Mouse (Mus musculus) kidney, postnatal 25 days (tissue): Measurements from ENCODE around the gene 1700016H13Rik.
A peak's percentile ranks its signal among the peaks of the same experiment; 100 is the strongest.

Experiments used
- DNase-seq, 2 experiments: peaks; one replicate each; pipeline ENCODE4 v3.0.0; 2021; ENCODE audit warnings: mixed read lengths in 2 of 2

1700016H13Rik gene

DNA sequence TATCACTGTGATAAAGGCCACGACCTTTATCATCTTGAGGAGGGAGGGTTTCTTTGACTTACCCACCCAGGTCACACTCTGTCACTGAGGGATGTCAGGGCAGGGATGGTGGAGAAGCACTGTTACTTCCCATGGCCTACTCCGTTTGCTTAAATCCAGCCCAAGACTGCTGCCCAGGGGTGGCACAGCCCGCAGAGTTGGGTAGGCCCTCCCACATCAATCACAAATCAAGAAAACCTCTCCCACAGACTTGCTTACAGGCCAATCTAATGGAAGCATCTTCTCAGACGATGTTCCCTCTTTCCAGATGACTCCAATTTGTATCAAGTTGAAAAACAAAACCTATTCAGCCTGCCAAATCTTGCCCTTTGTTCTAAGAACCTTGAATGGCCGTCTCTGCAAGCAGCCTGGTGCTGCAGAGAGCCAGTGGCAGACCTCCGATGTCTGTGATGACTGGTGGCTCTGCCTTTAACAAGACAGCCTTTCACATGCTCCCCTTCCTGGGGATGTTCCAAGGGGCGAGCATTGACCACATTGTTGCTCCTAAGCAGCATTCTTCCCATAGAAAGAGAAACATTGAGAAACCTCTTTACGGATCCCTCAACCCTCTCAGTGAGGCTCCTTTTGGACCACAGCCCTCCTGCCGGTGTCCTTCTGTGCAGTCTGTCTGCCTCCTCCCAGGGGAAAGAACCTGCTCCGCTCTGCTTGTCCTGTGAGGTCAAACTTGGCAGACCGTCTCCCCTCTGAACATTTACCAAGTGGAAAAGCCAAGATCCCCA, 52.5 kb downstream of the 1700016H13Rik start:
- no peak for DNase-seq

DNA sequence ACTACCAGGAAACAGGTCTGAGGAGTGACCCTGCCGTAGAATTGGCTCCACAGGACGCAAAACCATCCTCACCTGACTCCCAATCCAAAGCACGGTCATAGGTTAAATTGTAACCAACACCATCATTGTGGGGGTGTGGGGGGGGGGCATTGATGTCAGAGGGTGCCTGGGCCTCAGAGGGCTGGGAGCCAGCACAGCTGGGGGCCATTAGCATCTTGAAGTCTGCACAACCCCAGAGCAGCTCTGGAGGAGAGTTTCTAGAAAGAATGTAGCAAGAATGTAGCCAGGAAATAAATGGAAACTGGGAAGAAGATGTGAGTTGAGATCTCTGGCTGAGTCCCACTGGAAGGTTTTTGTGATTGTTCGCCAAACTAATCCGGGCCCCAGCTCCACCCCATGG, 56.9 kb downstream of the 1700016H13Rik start:
- DNase-seq, result peak; percentile 36 to 72

DNA sequence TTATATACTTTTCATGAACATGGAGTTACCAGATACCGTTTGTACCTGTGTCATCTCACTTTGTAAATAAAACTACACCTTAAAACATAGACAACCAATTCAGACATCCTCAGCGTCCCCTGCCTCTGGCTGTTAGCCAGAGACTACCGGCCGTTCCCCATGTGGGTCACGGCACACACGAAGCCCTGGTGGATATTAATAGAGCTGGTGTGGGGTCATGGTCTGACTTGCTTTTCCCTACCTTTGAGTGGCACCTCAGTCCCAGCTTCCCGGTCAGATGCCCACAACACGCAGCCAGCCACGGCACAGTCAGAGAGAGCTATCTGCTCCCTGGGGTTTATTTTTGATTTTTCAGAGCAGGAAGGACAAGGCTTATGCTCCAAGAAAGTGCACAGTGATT, 57.5 kb downstream of the 1700016H13Rik start:
- DNase-seq, result no peak
